Mouse (Mus musculus): Measurements from ENCODE around the gene Prps2.

GRCm38 (mm10) chrX:167329620-167330019 is 52.9 kb downstream of the Prps2 start:
- TF ChIP-seq CTCF (IDR thresholded peaks at IDR 0.05; ENCODE audit: low read depth): no peak
- TF ChIP-seq EP300 (IDR thresholded peaks at IDR 0.05; ENCODE audit: low read depth): no peak

Data from heart, postnatal 0 days (tissue).